Mouse (Mus musculus): ENCODE results near the gene Wdr54.
A peak's percentile ranks its signal among the peaks of the same experiment; 100 is the strongest.

The Wdr54 gene

DNA sequence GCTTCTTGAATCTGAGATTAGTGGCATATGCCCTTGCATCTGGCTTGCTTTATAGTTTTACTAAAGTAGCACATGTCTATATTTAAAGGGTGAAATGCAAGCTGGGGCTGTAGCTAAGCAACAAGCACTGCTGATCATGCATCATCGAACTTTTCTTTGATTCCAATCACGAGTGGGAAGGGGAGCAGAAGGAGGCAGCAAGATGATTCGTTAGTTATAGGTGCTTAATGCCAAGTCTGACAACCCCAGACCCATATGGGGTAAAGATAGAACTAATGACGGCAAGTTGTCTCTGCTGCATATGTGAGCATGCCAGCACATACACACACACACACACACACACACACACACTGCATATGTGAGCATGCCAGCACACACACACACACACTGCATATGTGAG, 52.0 kb downstream of the Wdr54 start:
- DNase-seq (ENCODE audit: low spot score in 2 of 2): no peak

DNA sequence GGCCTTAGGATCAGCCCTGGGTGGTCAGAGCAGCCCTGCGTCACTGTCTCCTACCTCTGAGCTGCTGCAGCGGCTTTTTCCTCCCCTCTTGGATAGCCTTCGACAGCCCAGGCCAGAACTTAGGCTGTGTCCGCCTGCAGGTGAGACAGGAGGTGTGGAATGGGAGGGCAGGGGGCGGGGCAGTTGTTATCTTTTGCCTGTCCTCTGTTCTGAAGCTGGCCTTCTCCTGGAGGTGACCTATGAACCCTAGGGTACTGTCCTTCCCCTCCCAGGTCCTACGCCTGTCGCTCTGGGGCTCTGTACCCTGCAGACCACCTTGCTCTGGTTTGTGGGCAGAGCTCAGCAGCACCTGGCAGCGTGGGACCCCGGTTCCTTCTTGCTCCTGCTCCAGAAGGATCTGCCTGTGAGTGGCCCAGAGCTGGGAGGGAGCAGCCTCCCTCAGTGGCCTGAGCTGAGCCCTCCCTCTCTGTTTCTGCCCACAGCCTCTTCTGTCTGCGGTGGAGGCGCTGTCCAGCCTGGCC, 53.0 kb downstream of the Wdr54 start:
- DNase-seq (ENCODE audit: low spot score in 2 of 2): no peak

DNA sequence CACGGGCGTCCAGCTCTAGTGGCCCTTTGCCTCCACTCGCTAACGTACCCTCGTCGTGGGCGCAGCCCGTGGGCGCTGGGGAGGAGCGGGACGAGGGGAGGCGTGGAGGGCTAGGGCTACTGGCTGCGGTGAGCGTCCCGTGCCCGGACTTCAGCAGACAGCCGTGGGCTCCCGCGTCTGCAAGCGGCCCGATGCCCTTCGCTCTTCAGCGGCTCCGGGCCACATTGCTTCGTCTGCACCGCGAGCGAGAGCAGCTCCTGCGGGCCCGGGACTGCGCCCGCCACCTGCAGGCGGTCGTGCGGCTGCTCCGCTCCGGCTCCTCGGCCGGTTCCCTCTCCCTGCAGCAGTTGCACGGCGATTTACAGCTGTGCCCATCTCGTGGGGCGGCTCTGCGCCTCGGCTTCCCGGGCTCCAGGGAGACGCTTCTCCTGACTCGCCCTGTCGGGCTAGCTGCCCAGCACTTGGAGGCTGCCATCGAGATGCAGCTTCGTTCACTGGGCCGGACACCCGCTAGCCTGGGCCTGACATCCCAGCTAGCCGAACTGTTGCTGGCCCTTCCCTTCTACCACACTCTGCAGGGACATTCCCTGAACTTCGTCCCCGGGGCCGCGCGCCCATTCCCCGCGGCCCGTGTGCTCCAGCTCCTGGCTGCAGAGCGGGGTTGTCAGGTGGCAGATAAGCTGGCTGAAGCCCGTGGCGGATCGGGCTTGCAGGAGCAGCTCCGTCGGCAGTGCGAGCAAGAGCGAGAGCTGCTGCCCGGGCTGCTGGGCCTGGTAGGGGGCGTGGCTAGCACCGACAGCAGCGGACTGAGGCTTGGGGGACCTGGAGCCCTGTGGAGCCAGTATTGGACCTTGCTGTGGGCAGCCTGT, 54.3 kb downstream of the Wdr54 start:
- peak; percentile 27 to 63 for DNase-seq (ENCODE audit: low spot score in 2 of 2)

DNA sequence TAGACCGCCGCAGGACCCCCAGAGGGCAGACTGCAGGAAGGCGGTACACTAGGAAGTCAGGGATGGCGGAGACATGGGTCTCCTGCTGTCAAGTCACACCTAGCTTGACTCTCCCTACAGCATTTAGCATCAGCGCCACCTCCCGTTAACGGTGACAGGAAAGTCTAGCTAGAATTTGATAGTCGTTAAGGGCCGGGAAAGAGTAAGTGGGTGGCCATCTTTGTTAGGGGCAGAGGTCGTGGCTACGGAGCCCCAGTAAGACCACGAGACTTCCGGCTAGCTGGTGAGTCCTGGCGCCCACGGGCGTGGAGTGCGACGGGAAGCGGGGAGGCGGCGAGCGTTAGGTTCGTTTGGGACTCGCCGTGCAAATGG, 54.9 kb downstream of the Wdr54 start, which contains the start of the genes Ccdc142 and Gm42688:
Ccdc142 (plus strand) TSS at position 286 of the 372 bp plus-strand sequence.
Gm42688 (plus strand) TSS at position 302 of the 372 bp plus-strand sequence.
- peak; percentile 70 to 84 for DNase-seq (ENCODE audit: low spot score in 2 of 2)
